Mouse (Mus musculus) megakaryocyte, adult 5-6 weeks (primary cell): Measurements from ENCODE around the gene Slc4a1. TPM values are rescaled to one million over a fixed set of nuclear protein-coding genes. Genes with fewer than 3 reads are reported as not detected.

Experiments used
- ATAC-seq: 2 replicates; pipeline ENCODE4 v1.8.0; 2016; ENCODE audit warnings: mild to moderate bottlenecking, inconsistent platforms; ENCODE audit not compliant: poor library complexity, severe bottlenecking
- total RNA-seq, 2 experiments: library from RNA; stranded (forward) in 1 of 2; stranded (reverse) in 1 of 2; fragments of 153-499, 151-499 nt in 1 of 2; fragments of 221-1000, 200-1000 nt in 1 of 2; gene quantifications; 2 replicates each; pipeline versions ENCODE4 v1.2.3 to v1.2.4; 2015 to 2017

Gene Slc4a1
- total RNA-seq, 2 experiments from 2014 or later, result 3.3 TPM

- no peak for ATAC-seq
Measured at GRCm38 (mm10) chr11:102376196-102376835, 10.3 kb upstream of the Slc4a1 start.

GRCm38 (mm10) chr11:102375196-102376173, 9.5 kb upstream of the Slc4a1 start:
- ATAC-seq, result peak; percentile 24; the same call in 1 of the 2 replicates

DNA sequence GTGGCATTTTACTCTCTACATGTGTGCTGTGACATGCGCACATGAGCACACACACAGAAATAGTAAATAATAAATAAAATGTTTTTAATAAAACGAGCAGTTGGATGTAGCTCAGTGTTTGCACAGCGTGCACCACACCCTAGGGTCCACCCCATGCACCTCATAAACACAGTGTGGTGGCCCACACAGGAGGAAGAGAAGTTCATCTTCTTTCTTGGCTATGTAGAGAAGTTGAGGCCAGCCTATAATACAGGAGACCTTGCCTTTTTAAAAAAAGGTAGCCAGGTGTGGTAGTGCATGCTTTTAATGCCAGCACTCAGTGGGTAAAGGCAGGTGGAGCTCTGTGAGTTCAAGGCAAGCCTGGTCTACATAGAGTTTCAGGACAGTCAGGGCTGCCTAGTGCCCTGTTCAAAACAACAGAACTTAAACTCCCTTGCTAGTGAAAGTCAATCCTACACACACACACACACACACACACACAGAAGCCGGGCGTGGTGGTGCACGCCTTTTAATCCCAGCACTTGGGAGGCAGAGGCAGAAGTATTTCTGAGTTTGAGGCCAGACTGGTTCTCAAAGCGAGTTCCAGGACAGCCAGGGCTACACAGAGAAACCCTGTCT, 8.2 kb upstream of the Slc4a1 start:
- ATAC-seq, result no peak

- ATAC-seq, result no peak
Measured at GRCm38 (mm10) chr11:102373646-102374045, 7.6 kb upstream of the Slc4a1 start.

DNA sequence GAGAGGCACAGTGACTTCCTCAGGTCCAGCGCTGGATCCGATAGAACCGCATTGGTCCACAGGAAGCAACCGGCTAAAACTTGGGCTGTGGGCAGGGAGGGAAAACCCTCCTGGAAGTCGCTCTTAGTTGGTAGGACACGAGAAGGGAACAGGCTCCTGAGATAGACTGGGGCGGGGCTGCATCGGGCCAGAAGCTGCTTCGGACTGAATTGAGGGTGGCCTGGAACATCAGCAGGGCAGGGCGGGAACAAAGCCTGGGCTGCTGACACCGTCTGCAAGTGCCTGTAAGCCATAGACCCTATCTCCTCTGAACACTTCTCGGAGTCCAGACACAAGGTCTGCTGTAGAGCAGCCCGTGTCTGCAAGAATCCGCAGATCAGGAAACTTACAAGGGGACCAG, 6.9 kb upstream of the Slc4a1 start:
- no peak for ATAC-seq

DNA sequence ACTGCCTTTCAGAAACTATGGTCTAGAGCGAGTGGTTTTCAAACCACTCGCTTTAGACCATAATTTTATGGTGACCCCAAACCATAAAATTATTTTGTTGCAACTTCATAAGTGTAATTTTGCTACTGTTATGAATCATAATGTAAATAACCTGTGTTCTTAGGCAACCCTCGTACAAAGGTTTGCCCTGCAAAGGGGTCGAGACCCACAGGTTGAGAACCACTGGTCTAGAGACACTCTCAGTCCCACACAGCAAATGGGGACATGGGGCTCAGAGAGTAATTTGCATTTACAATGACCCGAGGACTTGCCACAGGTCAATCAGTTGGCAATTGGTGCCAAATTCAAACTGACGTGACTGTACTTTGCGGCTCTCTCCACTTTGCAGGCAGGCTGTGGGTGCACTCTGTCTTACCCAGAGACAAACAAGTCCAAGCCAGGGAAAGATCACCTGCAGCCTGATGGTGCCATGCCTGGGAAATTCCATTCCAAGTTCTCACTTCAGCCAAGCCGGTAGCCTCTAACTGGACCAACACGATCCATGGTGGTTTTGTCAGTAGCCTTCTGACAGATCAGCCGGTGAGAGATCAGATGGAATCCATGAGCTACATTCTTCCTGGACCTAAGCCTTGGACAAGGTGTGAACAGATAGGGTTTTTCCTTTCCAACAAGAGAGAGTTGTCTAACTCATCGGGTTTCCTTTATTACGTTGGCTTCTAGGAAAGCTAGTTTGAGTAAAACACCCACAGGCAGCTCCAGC, 6.1 kb upstream of the Slc4a1 start:
- no peak for ATAC-seq

DNA sequence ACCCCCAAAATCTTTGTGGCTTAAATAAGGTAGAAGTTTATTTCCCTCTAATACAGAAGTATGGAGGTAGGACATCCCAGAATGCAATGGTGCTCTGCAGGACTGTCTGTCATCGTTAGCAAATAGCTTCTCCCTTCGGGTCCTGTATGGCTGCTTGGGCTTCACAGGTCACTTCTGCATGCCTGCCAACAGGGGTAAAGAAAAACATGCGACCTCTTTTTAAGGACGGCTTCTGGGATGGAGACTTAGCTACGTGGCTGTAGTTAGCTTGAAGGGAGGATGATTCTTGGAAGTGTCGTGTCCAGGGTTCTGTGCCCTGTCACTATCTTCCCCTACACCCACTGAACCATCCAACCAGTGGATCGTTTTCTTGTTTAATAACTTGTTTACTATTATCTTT, 4.3 kb upstream of the Slc4a1 start:
- no peak for ATAC-seq

DNA sequence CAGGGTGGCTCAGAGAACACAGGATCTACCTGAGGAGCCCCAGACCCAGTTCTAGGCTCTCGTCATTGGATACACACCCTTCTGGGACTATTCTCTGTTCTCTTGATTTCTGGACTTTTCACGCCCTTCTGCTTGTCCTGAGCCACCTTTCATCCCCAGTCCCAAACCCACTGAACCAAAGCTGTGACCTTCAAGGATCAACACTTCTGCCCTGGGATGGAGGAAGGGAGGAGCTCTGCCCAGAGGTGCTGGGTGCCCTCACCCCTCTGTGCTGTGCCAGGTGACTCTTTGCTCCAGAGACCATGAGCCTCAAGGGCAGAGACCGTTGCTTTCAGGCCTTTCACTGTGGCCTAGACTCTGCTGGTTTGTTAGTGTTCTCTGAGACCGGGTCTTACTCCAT, 3.3 kb upstream of the Slc4a1 start:
- ATAC-seq, result no peak

GRCm38 (mm10) chr11:102368347-102368746, 2.3 kb upstream of the Slc4a1 start:
- no peak for ATAC-seq

GRCm38 (mm10) chr11:102367504-102368280, 1.7 kb upstream of the Slc4a1 start:
- ATAC-seq, result no peak

- no peak for ATAC-seq
Measured at GRCm38 (mm10) chr11:102365699-102366098, 304 bp downstream of the Slc4a1 start.

- ATAC-seq, result 0 out of 2 replicates have a peak, but pooled peaks have one; percentile 24
Measured at GRCm38 (mm10) chr11:102364570-102365371, 1.2 kb downstream of the Slc4a1 start.

DNA sequence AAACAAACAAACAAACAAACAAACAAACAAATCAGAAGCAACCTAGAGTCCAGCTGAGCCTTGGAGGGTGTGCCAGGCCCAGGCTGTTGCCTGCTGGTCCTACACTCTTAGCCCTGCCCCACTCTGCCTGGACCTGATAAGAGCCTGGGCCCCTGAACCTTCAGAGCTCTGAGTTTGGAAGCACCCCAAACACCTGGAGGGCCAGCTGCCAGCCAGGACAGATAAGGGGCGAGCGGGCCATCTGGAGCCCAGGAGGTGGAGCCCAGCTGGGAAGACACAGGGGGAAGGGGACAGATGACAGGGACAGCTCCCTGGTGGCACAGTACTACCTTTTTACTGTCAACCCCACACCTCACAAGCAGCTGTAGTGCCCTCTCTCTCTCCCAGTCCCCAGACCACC, 2.4 kb downstream of the Slc4a1 start:
- 0 out of 2 replicates have a peak, but pooled peaks have one; percentile 35 for ATAC-seq

DNA sequence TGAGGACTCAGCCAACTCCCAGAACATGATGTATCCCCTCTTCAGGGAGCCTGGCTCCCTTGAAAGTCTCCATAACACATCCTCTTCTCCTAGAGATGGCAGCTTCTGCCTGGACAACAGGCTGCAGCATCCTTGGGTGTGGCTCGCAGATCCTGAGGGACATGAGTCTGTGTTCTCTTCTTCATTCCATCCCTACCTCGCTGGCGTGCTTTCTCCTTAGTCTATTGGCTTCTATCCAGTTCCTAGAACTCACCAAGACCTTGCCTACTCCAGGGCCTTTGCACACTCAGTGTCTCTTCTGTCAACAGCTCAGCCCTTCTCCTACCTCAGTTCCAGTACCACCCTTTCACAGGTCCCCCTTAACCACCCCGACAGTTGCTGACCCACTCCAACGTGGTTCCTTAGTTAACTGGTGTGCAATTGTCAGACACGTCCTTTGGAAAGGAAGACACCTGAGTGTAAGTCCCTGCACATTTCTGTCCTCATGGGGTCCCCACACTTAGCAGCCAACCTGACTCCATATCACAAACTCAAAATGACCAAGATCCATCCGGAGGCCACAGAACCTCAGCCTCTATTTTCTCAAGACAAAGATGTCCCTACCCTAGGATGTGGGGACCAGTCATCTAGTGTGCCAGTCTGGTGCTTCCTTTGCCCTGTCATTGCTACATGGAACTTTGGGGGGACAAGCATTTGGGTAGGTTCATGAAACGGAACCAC, 4.1 kb downstream of the Slc4a1 start:
- ATAC-seq, result no peak

DNA sequence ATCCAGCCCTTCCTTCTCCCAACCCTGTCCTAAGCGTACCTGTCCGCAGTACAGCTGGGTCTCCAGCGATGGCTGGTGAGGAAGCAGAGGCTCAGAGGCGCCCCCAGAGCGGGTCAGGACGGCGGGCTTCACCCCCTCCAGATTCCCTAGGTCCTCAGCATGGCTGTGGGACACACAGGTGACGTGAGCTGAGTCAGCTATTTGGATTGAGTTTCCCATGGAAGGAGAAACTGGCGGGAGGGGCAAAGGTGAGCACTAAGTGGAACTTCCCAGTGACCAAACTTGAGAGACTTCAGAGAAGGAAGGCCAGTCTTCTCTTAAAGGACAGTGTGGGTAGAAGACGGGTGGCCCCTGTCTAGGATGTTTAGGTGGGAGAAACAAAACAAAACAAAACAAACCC, 7.6 kb downstream of the Slc4a1 start:
- ATAC-seq, result no peak

DNA sequence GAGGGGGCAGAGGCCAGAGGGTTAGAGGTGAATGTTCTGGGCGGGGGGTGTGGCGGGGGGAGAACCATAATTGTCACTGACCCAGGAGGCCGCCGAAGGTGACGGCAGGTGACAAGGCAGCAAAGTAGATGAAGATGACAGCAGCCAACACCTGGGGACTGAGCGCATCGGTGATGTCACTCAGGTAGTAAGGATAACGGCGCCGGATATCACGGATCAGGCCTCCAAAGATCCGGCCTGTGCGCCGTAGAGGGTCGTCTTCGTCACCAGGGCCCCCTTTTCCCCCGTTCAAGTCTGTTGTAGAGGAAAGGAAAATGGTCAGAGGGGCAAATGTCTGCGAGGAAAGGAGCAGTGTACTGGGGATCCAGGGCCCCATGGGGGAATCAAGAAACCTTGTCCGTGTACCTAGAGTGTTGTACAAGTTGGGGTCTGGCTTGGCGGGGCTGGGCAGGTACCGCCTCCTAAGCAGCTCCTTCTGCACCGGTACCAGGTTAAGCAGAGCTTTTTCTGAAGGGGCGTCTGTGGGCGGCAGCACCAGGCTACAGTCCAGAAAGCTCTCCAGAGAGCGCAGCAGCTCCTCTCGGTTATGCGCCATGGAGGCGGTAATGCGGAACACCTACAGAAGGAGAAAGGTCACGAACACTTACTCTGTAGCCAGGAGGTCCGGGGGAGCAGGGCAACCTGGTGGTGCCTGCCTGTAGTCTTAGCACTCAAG, 9.2 kb downstream of the Slc4a1 start:
- ATAC-seq, result no peak

- ATAC-seq, result no peak
Measured at GRCm38 (mm10) chr11:102356190-102356589, 9.8 kb downstream of the Slc4a1 start.

DNA sequence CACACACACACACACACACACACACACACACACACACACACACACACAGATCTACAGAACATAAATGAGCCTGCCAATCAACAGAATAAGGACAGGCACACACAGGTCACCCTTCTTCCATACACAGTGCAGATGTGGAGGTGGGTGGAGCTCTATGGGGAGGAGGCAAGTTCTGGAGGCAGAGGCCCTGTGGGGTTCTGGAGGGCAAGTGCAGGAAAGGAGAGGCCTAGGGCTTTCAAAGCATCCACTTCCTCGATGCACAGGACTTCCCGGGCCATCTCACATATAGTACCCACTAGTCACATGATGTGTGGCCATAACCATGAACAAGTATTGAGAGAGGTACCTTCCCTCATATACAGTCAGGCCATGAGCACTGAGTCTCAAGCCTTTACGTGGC, 10.5 kb downstream of the Slc4a1 start:
- ATAC-seq, result no peak
